Mouse (Mus musculus) retina, adult 2 months (tissue): Measurements from ENCODE around the gene Ptpn1.
A peak's percentile ranks its signal among the peaks of the same experiment; 100 is the strongest.

Source experiments
- DNase-seq: peaks from one replicate; pipeline ENCODE4 v3.0.0-alpha.2; 2012; ENCODE audit warnings: low read depth, low spot score

Ptpn1 gene

DNA sequence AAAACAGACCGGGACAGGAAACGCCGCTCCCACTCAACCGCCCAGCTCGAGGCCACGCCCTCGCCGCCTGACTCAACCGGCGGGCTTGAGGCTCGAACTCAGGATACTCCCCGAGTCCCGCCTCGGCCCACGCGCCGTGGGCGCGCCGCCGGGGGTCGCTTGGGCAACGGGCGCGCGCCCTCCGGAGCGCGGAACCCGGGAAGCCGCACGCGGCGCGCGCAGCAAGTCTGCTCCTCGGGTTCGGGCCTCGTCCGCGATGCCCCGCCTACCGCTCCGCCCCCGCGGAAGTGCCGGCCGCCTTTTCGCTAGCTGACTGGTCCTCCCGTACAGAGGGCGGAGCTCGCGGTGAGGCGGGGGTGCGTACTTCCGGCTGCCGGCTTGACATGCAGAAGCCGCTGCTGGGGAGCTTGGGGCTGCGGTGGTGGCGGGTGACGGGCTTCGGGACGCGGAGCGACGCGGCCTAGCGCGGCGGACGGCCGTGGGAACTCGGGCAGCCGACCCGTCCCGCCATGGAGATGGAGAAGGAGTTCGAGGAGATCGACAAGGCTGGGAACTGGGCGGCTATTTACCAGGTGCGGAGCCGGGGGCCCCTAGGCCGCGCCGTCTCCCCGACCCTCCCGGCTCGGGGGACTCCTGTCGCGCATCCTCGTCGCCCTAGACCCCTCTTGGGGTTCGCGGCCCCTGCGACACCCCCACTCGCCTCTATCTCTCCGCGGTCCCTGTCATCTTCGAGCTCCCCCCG, at the start of gene Ptpn1:
Gene Ptpn1 (plus strand): TSS at position 73 of the 742 bp plus-strand sequence.
- DNase-seq: peak; percentile 79

DNA sequence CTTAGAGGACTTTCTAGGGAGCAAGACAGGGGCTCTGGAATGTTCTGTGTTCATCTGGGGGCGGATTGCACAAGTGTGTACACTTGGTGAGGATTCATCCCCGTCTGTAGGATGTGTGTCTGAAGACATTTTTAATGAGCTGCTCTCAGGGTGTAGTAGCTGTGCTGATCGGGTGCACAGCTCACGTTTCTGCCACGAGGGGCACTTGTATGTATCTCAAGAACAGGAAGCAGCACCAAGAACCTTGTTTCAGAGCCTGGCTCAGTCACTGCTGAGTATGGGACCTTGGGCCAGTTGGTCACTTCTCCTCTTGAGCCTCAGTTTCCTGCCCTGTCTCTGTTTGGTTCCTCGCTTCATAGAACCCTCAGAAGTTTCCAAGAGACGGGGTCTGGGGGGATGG, 45.4 kb upstream of the Ptpn1 start:
- no peak for DNase-seq

DNA sequence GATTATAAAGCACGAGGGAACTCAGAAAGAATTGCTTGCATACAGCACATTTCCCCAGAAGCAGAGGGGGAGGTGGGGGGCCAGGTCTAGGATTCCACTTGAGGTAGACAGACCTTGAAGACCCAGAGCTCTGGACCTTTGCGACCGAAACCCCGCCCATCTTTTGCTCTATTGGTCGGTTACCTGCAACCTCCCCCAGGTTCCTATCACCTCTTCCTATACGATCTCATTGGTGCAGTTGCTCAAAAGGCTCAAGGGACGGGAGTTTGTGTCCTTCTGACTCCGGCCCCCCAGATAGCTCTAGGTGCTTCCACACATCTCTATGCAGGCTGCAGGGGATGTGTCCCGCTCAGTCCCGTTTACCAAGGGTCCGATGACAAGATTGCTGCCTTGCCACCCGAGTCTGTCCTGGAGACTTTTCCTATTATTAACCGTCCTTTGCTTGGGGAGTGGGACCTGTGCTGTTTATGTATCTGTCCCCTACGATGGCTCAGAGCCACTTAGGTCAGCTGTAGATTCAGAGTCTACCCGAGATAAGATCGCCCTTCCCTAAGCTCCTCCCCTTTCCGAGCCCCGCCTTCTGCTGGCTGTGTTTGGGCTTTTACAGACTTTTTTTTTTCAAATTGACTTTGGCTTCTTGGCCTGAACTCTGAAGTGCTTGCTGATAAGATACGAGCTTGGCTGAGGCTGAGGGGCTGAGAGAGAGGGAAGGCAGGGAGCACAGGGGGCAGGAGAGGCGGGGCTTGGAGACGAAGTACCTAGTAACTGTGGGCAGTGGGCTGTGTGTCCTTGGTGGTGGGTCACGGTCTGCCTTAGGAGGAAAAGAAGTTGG, 44.1 kb upstream of the Ptpn1 start:
- DNase-seq: no peak

DNA sequence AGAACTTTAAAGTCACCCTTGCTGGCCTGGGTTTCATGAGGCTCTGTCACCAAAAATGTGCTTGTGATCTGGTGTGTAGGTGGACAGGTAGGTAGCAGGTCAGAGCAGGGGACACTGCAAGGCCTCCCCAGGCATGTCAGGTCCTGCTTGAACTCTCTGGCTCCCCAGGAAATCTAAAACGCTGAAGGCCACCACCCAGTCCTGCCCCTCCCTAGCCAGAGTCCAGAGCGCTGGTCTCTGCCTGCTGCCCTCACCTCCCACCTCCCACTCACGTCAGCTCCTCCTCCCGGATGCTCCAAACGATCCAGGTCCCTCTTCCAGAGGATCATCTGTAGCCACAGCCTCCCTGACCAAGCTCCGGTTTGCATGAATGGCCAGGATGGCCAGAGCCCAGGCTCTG, 43.0 kb upstream of the Ptpn1 start:
- DNase-seq: no peak

DNA sequence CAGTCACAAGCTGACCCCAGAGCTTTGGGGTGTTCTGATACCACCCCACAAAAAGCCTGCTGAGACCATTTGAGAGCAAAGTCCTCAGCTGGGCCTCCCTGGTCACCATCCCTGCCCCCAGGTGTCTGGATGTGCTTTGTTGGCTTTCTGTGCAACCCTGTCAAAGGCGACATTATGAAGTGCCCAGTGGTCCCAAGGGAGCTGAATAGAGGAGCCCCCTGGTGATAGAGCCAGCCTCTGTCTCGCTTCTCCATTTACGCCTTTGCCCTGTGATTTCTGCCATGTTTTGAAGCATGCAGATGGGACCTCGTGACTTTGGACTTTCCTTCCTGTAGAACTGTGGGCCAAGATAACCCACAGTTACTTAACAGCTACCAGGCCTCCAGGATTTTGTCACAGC, 42.0 kb upstream of the Ptpn1 start:
- DNase-seq: no peak

DNA sequence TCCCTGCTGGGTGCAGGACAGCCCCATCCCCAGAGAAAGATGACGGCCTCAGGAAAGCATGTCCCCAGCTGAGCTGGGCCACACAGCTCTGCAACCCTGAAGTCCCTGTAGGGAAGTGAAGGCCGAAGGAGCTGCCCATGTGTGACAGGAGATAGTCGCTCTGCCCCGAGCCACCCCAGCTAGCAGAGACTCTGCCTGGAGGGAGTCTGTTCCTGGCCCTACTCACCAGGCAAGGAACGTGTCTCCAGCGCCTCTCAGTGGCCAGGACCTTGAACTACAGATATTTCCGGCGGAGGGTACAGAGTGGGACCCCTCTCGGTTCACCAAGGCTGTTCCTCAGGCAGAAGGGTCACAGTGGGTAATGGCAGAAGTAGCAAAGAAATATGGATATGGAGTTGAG, 39.9 kb upstream of the Ptpn1 start:
- DNase-seq: no peak

DNA sequence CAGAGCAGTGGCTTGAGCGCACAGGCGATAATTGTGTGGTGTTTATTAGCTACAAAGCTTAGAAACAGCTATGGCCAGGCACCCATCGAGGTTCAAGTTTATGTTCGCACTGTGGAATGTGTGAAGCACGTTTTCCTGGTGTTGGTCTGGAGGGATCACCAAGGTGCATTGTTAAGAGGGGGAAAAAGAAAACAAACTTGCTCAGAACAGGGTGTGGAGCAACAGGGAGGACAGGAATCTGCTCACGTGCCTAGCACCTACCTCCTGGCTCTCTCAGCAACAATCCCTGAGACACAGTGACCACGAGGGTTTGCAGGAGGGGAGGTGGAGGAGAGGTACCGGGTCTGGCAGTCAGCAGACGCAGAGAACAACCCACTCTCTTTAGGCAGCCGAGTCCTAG, 38.2 kb upstream of the Ptpn1 start:
- no peak for DNase-seq

DNA sequence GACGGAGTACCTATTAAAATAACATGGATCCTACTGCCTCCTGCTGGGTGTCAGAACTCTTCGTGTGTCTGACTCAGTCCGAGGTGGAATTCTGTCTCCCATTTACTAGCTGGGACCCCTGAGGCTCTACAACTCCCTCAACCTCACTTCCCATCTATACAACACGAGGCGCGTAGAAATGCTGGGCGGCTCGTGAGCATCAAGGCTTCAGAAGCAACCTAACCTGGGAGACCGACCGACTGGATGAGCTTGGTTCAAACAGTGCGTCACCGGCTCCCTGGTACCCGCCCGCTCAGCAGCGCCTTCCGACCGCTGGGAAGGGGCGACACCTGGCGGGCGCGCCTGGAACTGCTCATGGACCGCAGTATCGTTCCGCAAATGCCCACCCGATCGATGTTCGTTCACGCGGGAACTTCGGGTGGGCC, 36.9 kb upstream of the Ptpn1 start:
- peak; percentile 43 for DNase-seq

DNA sequence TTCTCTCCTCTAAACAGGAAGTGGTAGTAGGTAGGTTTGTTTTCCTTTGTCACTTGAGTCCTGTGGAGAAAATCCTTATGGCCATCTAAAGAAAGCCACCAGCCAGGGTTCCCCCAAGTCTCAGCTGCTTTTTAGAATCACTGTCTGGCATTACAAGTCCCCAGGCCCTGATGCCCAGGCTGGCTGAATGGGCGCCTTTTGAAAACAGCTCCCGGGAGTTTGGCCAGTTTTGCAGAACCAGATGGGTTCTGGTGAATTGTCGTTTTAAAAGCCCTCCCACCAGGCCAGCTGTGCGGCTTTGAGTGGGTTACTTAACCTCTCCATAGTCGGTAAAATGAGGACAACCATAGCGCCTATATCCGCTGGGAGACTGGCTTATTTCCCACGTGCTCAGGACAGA, 34.0 kb upstream of the Ptpn1 start:
- DNase-seq: no peak

DNA sequence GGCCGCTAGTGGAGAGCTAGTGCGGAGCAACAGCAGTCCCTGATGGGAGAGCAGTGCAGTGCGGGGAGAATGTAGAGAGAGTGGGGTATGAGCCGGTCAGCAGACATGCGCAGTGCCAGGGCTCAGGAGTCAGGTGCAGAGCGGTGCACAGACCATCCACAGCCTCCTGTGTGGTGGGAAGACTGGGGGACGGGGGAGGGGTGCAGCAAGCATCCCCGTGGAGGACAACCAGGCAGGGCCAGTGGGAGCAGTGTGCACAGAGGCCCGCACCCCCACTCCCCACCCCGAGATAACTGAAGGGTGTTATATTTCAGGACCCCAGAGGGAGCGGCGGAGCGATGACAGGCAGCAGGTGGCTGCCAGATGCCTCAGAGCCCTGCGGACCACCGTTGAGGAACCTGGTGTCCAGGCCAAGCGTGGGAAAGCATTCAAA, 31.9 kb upstream of the Ptpn1 start:
- DNase-seq: no peak

DNA sequence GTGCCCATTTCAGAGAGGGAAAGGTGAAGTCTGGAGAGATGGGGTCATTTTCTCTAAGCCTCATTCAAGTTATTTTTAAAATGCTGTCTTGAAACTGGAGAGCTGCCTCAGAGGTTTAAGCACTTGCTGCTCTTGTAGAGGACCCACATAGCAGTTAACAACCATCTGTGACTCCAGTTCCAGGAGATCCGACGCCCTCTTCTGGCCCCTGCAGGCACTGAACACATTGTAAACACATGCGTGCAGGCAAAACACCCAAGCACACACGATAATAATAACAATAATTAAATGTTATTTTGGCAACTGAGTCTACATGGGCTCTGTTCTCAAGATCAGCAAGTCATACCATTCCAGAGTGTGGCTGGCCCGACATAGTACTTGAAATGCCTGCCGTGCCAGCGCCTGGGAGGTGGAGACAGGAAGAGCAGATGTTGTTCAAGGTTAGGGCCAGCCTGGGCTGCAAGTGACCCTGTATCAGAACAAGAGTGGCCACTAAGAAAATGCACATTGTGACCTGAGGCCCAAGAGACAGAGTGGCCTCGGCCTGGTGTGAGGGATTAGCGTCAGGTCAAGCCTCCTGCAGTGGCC, 29.6 kb upstream of the Ptpn1 start:
- no peak for DNase-seq

DNA sequence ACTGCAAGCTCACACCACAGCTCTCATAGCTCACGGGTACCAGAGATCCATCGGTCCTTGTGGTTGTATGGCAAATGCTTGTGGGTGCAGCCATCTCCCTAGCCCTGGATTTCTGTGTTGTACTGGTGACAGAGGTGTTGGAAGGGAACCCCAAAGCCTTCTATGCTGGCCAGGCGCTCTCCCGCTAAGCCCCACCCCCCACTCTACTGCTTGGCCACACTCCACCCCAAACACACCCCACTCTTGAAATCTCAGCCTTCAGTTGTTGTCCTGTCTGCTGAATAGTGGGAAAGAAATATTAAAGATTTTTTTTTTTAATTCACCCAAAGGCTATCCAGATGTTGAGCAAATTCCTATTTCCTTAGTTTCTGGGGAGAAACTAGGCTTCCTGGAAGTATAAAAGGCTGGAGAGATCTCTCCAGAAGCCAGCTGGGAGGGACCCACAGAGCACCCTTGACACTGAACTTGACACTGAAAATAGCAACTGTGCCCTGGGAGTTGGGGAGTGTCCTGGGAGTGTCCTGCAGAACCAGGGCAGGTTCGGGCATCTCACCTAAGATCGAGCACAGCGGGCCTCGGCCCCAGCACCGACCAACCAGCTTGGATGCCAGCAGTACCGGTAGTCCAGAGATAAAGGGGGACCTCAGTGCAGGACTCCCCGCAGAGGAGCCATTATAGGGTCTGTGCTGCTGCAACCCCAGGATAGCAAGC, 28.5 kb upstream of the Ptpn1 start:
- no peak for DNase-seq

DNA sequence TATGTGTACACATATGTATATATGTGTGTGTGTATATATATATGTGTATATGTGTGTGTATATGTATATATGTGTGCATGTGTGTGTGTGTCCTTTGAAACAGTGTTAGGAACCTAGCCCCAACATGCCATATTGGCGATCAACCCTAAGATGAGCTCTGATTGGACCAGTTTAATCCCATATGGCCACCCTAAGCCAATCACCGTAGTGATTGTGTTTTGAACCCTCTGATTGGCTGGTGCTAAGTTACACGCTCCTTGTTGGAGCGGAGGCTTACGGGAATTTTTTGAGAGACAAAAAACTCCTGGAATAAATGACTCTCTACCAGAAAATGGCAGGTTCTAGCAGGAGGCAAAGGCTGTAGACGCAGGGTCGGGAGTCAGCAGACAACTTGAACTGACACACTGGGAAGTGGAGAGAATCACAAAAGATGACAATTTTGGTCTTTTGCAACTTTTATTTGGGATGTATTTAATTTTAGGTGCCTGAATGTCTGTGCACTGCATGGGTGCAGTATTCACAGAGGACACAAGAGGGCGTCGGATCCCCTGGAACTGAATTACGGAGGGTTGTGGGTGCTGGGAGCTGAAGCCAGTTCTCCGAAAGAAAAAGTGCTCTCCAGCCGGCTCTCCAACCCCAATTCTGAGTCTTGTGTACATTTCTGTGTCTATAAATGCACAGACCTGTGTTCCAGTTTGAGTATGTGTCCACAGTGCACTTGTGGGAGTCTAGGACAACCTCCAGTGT, 27.1 kb upstream of the Ptpn1 start:
- DNase-seq: no peak

DNA sequence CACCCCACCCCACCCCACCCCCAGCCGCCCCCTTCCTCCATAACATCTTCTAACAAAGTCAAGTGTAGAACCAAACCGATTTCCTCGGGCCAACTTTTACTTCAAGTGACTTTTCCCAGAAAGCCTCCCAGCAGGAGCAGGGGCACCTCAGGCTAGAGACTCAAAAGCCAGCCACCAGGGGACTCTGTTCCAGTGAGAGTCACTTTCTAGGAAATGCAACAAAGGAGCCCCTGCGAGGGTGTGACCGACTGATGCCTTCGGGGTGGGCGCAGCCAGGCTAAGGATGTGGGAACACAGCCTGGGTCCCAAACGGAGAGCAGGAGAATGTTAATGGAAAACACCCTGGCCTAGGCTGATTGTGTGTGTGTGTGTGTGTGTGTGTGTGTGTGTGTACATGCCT, 26.3 kb upstream of the Ptpn1 start:
- no peak for DNase-seq

DNA sequence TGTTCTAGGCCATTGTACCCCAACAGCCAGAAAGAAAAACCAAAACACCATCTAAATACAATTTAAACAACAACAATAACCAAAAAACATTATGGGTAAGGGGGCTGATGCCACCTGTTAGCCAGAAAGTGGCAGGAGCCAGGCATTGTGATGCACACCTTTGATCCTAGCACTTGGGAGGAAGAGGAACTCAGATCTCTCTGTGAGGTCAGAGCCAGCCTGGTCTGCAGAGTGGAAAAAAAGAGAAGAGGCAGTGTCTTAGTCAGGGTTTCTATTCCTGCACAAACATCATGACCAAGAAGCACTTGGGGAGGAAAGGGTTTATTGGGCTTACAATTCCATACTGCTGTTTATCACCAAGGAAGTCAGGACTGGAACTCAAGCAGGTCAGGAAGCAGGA, 25.1 kb upstream of the Ptpn1 start:
- no peak for DNase-seq

DNA sequence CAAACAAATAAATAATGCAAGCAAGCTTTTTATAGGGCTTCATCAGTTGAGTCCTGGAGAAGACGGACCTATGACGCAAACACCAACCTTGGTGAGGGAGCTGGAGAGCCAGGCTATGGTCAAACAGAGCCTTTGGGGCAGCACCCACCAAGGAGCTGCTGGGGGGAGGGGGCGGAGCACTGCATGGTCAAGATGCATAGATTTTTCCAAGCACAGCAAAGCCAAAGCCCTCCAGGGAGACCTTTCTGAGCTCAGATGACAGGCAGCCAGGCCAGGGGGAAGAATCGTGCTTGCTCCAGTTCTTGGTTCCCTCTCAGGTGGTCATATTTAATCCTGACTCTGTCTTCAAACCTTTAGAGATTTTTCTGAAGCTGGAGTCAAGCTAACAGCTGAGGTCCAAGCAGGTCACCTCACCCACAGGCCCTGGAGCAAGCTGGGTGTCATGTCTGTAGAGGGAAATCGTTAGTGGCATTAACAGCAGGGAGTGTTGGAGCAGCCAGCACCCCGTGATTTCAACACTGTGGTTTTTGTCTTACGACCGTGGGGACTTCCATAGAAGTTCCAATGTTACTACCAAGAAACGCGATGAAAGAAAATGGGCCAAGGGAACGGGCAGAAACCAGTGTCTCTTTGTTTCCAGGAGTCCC, 22.2 kb upstream of the Ptpn1 start:
- no peak for DNase-seq

DNA sequence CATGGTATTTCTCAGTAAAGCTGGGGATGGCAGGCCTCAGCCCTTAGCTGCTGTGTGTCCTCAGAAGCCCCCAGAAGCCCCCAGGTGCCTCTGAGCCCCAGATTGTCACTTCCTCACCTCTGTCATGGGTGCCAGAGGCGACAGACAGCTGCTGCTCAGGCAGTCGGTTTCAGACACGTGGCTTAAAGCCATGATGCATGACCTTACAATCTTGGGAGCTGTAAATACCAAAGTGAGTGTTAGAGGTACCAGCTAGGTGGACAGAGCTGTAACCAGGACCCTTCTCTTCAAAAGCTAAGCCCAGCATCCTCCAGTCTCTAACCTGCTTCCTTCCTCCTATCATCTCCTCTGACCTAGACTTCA, 21.7 kb upstream of the Ptpn1 start:
- no peak for DNase-seq

DNA sequence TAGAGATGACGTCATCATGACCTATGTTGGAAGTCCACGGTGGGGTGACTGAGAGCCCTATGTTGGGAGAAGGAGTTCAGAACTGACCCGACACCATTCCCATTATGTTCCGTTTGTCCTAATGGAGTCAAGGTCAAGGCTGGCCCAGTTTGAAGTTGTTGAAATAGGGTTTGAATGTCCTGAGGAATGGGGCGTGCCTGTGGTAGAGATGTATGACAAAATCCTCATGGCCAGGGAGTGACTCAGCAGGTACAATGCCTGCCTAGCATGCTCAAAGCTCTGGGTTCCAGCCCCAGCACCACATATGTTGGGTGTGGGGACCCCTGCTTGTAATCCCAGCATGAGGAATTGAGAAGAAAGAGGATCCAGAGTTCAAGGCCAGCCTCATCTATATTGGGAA, 20.3 kb upstream of the Ptpn1 start:
- no peak for DNase-seq

DNA sequence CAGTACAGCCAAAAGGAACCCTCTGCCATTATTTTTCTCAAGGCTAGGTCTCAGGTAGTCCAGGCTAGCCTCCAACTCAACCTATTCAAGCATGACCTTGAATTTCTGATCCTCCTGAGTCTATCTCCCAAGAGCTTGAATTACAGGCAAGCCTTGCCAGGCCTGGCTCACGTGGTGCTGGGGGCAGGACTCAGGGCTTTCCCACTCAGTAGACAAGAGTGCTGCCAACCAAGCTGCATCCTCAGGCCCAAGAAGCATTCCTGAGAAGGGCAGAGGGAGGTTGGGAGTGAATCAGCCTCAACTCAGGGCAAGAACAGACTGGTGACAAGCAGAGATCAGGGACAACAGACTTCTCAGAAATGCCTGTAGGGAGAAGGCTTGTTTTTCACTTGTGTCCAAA, 12.8 kb upstream of the Ptpn1 start:
- no peak for DNase-seq

DNA sequence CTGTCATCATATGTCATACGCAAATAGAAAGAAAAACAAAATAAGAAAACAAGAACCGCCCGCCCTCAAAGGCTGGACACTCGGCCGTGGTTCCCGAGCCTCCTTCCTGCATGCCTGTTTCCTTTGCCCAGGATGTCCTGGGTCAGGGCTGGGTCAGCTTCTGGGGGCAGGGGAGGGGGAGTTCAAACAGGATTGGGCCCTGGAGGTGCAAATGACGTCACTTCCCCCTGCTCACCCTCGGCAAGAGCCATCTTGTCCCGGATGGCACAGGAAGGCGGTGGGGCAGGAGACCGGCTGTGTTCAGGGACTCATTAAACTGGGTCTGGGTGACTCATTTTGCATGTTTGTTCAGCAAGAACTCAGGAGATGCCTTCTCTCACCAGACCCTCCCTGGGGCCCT, 11.8 kb upstream of the Ptpn1 start:
- no peak for DNase-seq

DNA sequence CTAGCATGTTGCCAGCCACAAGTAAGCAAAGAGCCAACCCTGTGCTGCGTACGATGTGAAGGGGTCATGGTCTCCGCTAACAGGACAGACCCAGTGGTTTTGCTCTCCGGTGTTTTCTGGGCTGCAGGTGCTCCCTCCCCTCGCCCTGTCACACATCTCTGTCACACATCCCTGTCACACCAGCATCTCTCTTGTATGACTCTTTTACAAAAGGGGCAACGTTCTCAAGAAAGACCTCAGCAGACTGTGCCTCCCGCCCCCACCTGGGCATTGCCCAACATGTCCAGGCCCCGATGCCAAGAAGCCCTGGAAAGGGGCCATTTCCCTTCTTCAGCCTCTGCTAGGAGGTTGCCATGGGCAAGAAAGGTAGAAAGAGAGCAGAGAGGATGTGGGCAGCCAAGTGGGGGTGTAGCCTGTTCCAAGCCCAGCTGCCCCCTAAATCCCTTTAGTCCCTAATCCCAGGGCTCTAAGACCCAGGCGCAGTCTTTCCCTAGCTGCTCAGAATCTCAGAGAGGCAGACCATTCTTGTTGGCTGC, 10.8 kb upstream of the Ptpn1 start:
- DNase-seq: no peak
